Mouse (Mus musculus) c-Kit-negative CD71-positive TER-119-positive erythroid progenitor cells, embryonic 14.5 days (primary cell): ENCODE data around the gene Plin2.
"Not testable (repeated sequence)": the region's sequence is repeated elsewhere in the genome, so short reads cannot be mapped to it uniquely, and the experiment has no call there.

Experiments used
- DNase-seq: peaks from one replicate; pipeline ENCODE4 v3.0.0-alpha.2; 2013; ENCODE audit warnings: low read depth, low spot score

Gene Plin2

DNA sequence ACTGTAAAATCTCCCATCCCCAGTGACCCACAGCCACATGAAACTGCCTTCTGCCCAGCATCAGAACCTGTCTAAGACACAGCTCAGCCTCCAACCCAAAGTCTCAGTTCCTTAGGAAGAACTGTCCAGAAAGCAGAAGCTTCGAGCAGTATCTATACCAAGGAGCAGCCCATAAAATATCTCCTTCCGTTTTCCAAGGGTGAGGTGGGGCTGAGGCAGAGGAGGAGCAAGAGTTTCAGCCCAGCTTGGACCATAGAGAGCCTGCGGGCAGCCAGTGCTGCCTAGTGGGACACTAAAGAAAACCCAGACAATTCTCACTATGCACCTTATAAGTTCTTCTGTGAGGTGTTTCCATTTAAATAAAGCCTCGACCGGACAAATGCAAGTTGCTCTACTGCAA, 37.3 kb downstream of the Plin2 start:
- not testable (repeated sequence) for DNase-seq

DNA sequence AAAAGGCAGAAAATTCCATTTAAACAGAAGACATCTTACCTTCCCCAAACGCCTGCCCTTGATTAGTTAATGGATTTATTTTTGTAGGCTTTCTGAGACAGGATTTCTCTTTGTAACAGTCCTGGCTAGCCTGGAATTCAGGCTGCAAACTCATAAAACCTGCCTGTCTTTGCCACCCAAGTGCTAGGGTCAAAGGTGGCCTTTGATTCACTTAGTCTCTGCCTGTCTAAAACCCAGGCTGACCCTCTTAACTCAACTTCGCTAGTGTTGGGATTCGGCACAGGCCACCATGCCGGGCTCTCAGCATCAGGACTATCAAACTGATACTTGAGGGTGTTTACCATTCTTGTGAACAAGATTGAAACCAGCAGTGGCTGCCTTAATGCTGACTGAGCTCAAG, 38.0 kb downstream of the Plin2 start:
- no peak for DNase-seq

DNA sequence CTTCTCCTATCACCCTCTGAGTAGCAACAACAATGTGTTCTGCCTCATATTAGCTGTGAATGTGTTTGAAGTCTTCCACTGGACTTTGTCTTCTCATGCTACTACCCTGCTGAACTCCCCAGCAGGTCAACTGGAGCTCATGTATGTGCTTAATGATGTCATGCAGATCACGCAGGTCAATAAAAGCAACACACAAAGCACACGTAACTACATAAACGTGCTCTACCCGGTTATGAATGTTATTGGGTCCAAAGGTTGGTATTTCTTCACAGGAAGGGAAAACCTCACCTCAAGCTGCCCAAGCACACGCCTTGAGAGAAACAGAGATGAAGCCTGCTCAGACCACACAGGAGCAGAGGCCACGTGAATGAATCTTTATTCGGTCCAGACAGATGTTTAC, 43.4 kb downstream of the Plin2 start:
- not testable (repeated sequence) for DNase-seq

DNA sequence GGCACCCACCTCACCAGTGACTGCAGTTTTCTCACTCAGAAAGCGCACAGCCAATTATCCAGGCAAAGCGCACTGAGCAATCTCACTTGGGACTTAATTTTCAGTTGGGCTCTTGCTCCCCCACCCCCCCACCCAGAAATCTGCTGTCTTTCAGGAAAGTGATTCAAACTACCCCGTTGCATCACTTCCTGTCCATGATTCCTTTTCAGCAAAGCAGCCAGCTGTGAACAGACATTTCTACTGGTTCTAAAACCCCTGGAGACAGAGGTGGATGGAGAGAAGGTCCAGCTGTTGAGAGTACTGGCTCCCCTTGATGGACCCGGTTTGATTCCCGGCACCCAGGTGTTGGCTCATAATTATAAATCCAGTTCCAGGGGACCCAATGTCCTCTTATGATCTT, 44.4 kb downstream of the Plin2 start:
- no peak for DNase-seq

GRCm38 (mm10) chr4:86622532-86622931, 47.3 kb downstream of the Plin2 start:
- DNase-seq: not testable (repeated sequence)

GRCm38 (mm10) chr4:86622116-86622515, 47.7 kb downstream of the Plin2 start:
- DNase-seq: no peak

GRCm38 (mm10) chr4:86620506-86620905, 49.4 kb downstream of the Plin2 start:
- no peak for DNase-seq

DNA sequence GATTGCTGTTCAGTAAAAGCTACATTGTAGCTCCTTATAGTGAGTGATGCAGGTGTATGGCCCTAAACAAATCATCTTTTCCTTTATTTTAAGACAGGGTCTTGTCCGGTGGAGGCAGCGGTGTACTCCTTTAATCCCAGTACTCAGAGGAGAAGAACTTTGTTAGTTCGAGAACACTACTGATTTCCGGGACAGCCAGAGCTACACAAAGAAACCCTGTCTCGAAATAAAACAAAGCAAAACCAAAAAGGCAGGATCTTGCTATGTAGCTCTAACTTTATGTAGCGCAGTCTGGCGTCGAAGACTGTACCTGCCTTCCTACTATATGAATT, 57.6 kb downstream of the Plin2 start:
- DNase-seq: no peak

GRCm38 (mm10) chr4:86611524-86612288, 58.2 kb downstream of the Plin2 start, which contains the start of gene Haus6:
Haus6 (minus strand) TSS chr4:86612055.
- DNase-seq: peak; percentile 92
